Mouse (Mus musculus) layer of hippocampus, adult 11-12 months (tissue): ENCODE measurements around the gene Faap20.
A peak's percentile ranks its signal among the peaks of the same experiment; 100 is the strongest.

Experiments used
- DNase-seq: peaks from one replicate; pipeline ENCODE4 v3.0.0; 2022; ENCODE audit warnings: low spot score

Faap20 gene

GRCm38 (mm10) chr4:155221106-155221505 lies 28.5 kb upstream of the Faap20 start:
- DNase-seq = no peak

GRCm38 (mm10) chr4:155221599-155222551 lies 27.7 kb upstream of the Faap20 start:
- DNase-seq = peak; percentile 74

GRCm38 (mm10) chr4:155222552-155222840 lies 27.1 kb upstream of the Faap20 start, which contains the start of gene Ski:
Ski (minus strand) TSS chr4:155222592.
- no peak for DNase-seq

GRCm38 (mm10) chr4:155222841-155223593 lies 26.6 kb upstream of the Faap20 start:
- peak; percentile 99 for DNase-seq

GRCm38 (mm10) chr4:155223594-155224528 lies 25.7 kb upstream of the Faap20 start:
- no peak for DNase-seq

GRCm38 (mm10) chr4:155225918-155226317 lies 23.7 kb upstream of the Faap20 start:
- no peak for DNase-seq

GRCm38 (mm10) chr4:155227986-155228385 lies 21.6 kb upstream of the Faap20 start:
- no peak for DNase-seq

- DNase-seq = no peak
These were observed 21.1 kb upstream of the Faap20 start for GRCm38 (mm10) chr4:155228461-155228860.

- DNase-seq = peak; percentile 86
These were observed 15.7 kb upstream of the Faap20 start for GRCm38 (mm10) chr4:155233878-155234277.

GRCm38 (mm10) chr4:155234371-155235310 lies 15.0 kb upstream of the Faap20 start:
- DNase-seq = no peak

GRCm38 (mm10) chr4:155235311-155236119 lies 14.1 kb upstream of the Faap20 start:
- peak; percentile 95 for DNase-seq

- DNase-seq = no peak
These were observed 12.7 kb upstream of the Faap20 start for GRCm38 (mm10) chr4:155236737-155237385.

- no peak for DNase-seq
These were observed 11.3 kb upstream of the Faap20 start for GRCm38 (mm10) chr4:155238276-155238675.

- DNase-seq = no peak
These were observed 10.1 kb upstream of the Faap20 start for GRCm38 (mm10) chr4:155239494-155239893.

GRCm38 (mm10) chr4:155241789-155242188 lies 7.8 kb upstream of the Faap20 start:
- no peak for DNase-seq

- no peak for DNase-seq
These were observed 7.3 kb upstream of the Faap20 start for GRCm38 (mm10) chr4:155242292-155242691.

- no peak for DNase-seq
These were observed 6.4 kb upstream of the Faap20 start for GRCm38 (mm10) chr4:155243233-155243632.

- no peak for DNase-seq
These were observed 3.7 kb upstream of the Faap20 start for GRCm38 (mm10) chr4:155245770-155246492.

- peak; percentile 79 for DNase-seq
These were observed 2.9 kb upstream of the Faap20 start for GRCm38 (mm10) chr4:155246691-155247105.
